26 mouse cellular contexts compared by ENCODE assay signal in genomic region chr7:79611901-79612300, GRCm38 (mm10). TPM values are rescaled to one million over a fixed set of nuclear protein-coding genes. Genes with fewer than 3 reads are reported as not detected.
DNase-seq lines count a peak whose midpoint lies in the region; ATAC-seq and TF ChIP-seq lines count a peak whose summit lies in the region.
"Had no signal": no experiment of that assay in that cellular context is flagged by ENCODE, and none has a peak within 500 bp of the region (broad histone marks: within the 10 kb centered on the region; RNA-seq: fewer than 3 reads in every experiment).

No protein-coding gene starts in this region.

- H3K4me1 ChIP-seq in hindbrain, embryonic 14.5 days (replicated peaks; ENCODE audit: control insufficient read depth, insufficient read depth, low read length): peaks cover 6% of the 10 kb centered on the region; the same call in 1 of the 2 replicates
- H3K4me1 ChIP-seq in hindbrain, embryonic 16.5 days (ENCODE audit: control insufficient read depth, insufficient read depth, low read depth, low read length): peaks cover 6% of the 10 kb centered on the region

- H3K27ac ChIP-seq in hindbrain, embryonic 14.5 days: 0 out of 2 replicates have a peak overlapping the region, but pooled peaks have one; percentile 21
- H3K27ac ChIP-seq in hindbrain, embryonic 16.5 days (ENCODE audit: low read depth, low read length): no peak overlapping the region
- H3K27ac ChIP-seq: embryonic facial prominence, embryonic 12.5 days; kidney, embryonic 15.5 days; left cerebral cortex, adult 2 months; liver, embryonic 13.5 days had no signal

- peak; percentile 52 for DNase-seq in gastrocnemius, postnatal 25 days
- no peak for DNase-seq in gastrocnemius, postnatal 36 days
- no peak for DNase-seq in hindbrain, embryonic 14.5 days (ENCODE audit: low spot score)
- peak; percentile 45 for DNase-seq in brain, adult 2 months (ENCODE audit: low read depth, low spot score)
- peak; percentile 48 for DNase-seq in brain, embryonic 14.5 days (ENCODE audit: low read depth)
- no peak for DNase-seq in ovary, postnatal 14 days (ENCODE audit: low spot score)
- DNase-seq: adrenal gland, adult 2 months; cerebellum, adult 2 months; cerebellum, postnatal 25 days; kidney, postnatal 36 days; liver, embryonic 13.5 days; lung, adult 2 months; lung, postnatal 14 days; retina, postnatal 1 day; right cerebral cortex, postnatal 25 days; spleen, adult 18-20 months; thymus, postnatal 25 days had no signal

- 55% methylated on average over 9 of the region's 9 CpGs for WGBS in hindbrain, embryonic 14.5 days
- 59% methylated on average over 9 of the region's 9 CpGs for WGBS in hindbrain, embryonic 16.5 days

- no peak for TF ChIP-seq POLR2A in brain, embryonic 14.5 days (IDR thresholded peaks at IDR 0.05; ENCODE audit: borderline replicate concordance, extremely low read depth, insufficient read depth, insufficient read length, poor library complexity, severe bottlenecking)

- intact Hi-C loops in gastrocnemius, postnatal 36 days (cut with DNase I): loop anchor here (2.0 kb wide), 1 partner anchor 117 kb away; no protein-coding TSS in a partner anchor

- no peak for TF ChIP-seq CTCF in brain, embryonic 14.5 days (IDR thresholded peaks at IDR 0.05; ENCODE audit: borderline replicate concordance, extremely low read depth, insufficient read depth, insufficient read length)

- H3K27me3 ChIP-seq in hindbrain, embryonic 14.5 days (ENCODE audit: control insufficient read depth, insufficient read depth, low read length): peaks cover 20% of the 10 kb centered on the region
- H3K27me3 ChIP-seq in hindbrain, embryonic 16.5 days (replicated peaks; ENCODE audit: control insufficient read depth, insufficient read depth, low read length): peaks cover 5% of the 10 kb centered on the region; the same call in 1 of the 2 replicates

- no peak for ATAC-seq in hindbrain, embryonic 14.5 days (ENCODE audit: low FRiP score)
- no peak for ATAC-seq in hindbrain, embryonic 16.5 days

- H3K36me3 ChIP-seq in hindbrain, embryonic 14.5 days (replicated peaks; ENCODE audit: control insufficient read depth, insufficient read depth): no peaks in the 10 kb centered on the region
- H3K36me3 ChIP-seq in hindbrain, embryonic 16.5 days (ENCODE audit: control insufficient read depth, insufficient read depth, low read length): no peaks in the 10 kb centered on the region
- H3K36me3 ChIP-seq: embryonic facial prominence, embryonic 12.5 days; kidney, embryonic 15.5 days; liver, embryonic 13.5 days had no signal

- no peak overlapping the region for H3K4me2 ChIP-seq in hindbrain, embryonic 14.5 days (replicated peaks)
- H3K4me2 ChIP-seq in hindbrain, embryonic 16.5 days (ENCODE audit: low read length): no peak overlapping the region
- H3K4me2 ChIP-seq: embryonic facial prominence, embryonic 12.5 days; kidney, embryonic 15.5 days; liver, embryonic 13.5 days; midbrain, embryonic 11.5 days had no signal

- H3K9me3 ChIP-seq in hindbrain, embryonic 14.5 days (ENCODE audit: control insufficient read depth, low read length): no peaks in the 10 kb centered on the region
- H3K9me3 ChIP-seq in hindbrain, embryonic 16.5 days (ENCODE audit: control insufficient read depth, low read length): no peaks in the 10 kb centered on the region
- H3K9me3 ChIP-seq: embryonic facial prominence, embryonic 12.5 days; kidney, embryonic 15.5 days; liver, embryonic 13.5 days had no signal

- no peak overlapping the region for H3K4me3 ChIP-seq in hindbrain, embryonic 14.5 days (replicated peaks; ENCODE audit: low read length)
- H3K4me3 ChIP-seq in hindbrain, embryonic 16.5 days (ENCODE audit: low read length): no peak overlapping the region
- H3K4me3 ChIP-seq: embryonic facial prominence, embryonic 12.5 days; kidney, embryonic 15.5 days; left cerebral cortex, adult 2 months; liver, embryonic 13.5 days had no signal

- no peak overlapping the region for H3K9ac ChIP-seq in hindbrain, embryonic 14.5 days
- H3K9ac ChIP-seq in hindbrain, embryonic 16.5 days (ENCODE audit: low read depth, low read length): no peak overlapping the region
- H3K9ac ChIP-seq: embryonic facial prominence, embryonic 12.5 days; kidney, embryonic 15.5 days; liver, embryonic 13.5 days had no signal

RNA-seq across cellular contexts. Expression of gene Rhcg, which starts 5.6 kb away (rescaled TPM):
- not detected for total RNA-seq in gastrocnemius, postnatal 25 days (2021)
- total RNA-seq in gastrocnemius, postnatal 36 days (2021): not detected
- polyA plus RNA-seq in hindbrain, embryonic 14.5 days (2014; fragmentation: Nextera tagmentation; extraction: Ambion mirVana): 3.7 and 5.0 TPM in 2 replicates
- polyA plus RNA-seq in hindbrain, embryonic 16.5 days (2015; fragmentation: Nextera tagmentation; extraction: Ambion mirVana): 5.5 and 5.7 TPM in 2 replicates
- polyA plus RNA-seq in brain, embryonic 14.5 days (2012; rRNA removed): 1.6 and 3.0 TPM in 2 replicates
- total RNA-seq: hematopoietic stem cell, adult 5-6 weeks; MEL; monocyte, adult 5-6 weeks had no signal
- polyA plus RNA-seq: C2C12; lung, adult 2 months had no signal

RNA-seq across cellular contexts. Expression of gene Ticrr, which starts 48.1 kb away (rescaled TPM):
- under 1 TPM; 0.05 to 0.13 TPM for total RNA-seq in gastrocnemius, postnatal 25 days (2021)
- total RNA-seq in gastrocnemius, postnatal 36 days (2021): under 1 TPM; 0.12 to 0.20 TPM
- 1.8 and 2.8 TPM in 2 replicates for polyA plus RNA-seq in hindbrain, embryonic 14.5 days (2014; fragmentation: Nextera tagmentation; extraction: Ambion mirVana)
- polyA plus RNA-seq in hindbrain, embryonic 16.5 days (2015; fragmentation: Nextera tagmentation; extraction: Ambion mirVana): 1.8 and 2.1 TPM in 2 replicates
- polyA plus RNA-seq in brain, embryonic 14.5 days (2012; rRNA removed): 3.1 and 3.2 TPM in 2 replicates

Comparison
In these comparisons a context has a peak if more than half of its experiments do, and no peak if none do; other contexts are left out.
1. DNase-seq: peak in gastrocnemius, postnatal 25 days (single experiment), brain, adult 2 months (single experiment) and brain, embryonic 14.5 days (single experiment); none in gastrocnemius, postnatal 36 days (0 of 2), hindbrain, embryonic 14.5 days (single experiment) and ovary, postnatal 14 days (single experiment).